Mouse (Mus musculus) brain, adult 2 months (tissue): ENCODE measurements around the gene Fignl1.

Source experiments
- DNase-seq: peaks from one replicate; pipeline ENCODE4 v3.0.0; 2011; ENCODE audit warnings: low read depth, low spot score

Fignl1 gene

DNA sequence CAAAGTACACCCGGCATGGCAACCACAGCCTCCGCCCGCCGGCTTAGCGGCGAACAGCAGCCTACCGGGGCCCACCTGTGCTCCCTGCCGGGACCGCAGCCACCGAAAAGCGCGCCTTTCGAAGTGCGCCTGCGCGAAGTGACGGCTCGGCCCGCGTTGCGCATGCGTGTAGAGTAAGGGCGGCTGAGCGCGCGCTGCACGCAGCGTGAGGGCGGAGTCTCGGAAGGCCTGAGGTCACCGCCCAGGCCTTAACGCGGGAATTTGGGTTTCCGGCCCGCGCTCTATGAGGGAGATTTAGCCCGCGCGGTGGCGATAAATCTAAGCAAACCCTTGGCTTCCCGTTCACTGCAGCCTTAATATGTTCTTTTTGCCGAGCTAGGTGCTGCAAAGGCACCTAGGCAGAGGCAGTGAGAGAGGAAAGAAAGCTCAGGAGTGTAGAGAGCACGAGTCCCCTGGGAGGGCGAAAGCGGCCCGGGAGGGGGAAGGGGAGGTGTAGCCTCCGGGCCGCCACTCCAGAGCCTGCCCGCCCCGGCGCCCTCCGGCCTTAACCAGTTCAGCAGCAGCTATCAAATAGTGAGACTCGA lies at the start of gene Fignl1:
Fignl1 (minus strand) TSS at position 143 of the 584 bp plus-strand sequence.
- peak; percentile 96 for DNase-seq

DNA sequence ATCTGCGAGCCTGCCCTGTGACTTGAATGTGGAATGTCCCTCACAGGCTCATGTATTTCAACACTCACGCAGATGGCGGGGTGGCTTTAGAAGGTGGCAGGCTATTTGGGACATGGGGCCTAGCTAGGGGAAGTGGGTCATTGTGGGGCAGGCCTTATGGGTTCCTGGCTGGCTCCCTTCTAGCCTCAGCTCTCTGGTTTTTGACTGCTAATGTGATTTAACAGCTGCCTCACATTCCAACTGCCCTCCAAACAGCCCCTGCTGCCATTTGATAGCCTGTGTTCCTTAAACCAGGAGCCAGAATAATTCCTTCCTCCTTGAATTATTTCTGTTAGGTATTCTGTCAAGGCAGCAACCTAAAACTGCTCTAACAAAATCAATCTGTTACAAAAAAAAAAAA lies 48.2 kb upstream of the Fignl1 start:
- DNase-seq: no peak

- DNase-seq: peak; percentile 34
Measured at GRCm38 (mm10) chr11:11855685-11856131, 46.9 kb upstream of the Fignl1 start.

DNA sequence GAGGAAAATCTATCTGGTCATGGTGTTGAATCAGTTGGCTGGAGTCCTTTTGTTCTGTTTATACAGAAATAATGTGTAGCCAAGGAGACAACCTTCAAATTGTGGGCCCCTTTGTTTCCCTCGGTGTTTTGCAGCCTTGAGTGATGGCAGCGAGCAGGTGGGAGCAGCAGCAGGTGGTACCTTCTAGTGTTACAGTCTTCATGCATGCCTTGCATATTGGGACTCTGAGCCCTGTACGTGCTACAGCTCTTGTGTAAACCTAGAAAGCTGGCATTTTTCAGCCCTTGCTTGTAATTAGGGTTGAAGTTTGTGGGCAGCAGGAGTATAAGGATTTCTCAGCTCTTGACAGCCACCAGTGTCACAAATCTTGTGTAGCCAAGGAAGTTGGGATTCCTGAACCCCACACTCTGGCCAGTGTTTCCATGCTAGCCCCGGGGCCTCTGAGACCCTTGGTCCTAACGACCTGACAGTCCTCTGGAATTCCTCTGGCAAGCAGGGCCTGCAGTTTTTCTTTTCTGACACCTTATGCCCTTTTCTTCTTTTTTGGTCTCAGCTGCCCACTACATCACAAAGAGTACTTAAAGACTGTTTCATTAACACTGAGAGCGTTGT lies 46.4 kb upstream of the Fignl1 start:
- DNase-seq: no peak

- DNase-seq: no peak
Measured at GRCm38 (mm10) chr11:11853731-11854461, 45.1 kb upstream of the Fignl1 start.

- no peak for DNase-seq
Measured at GRCm38 (mm10) chr11:11851957-11852505, 43.3 kb upstream of the Fignl1 start.

GRCm38 (mm10) chr11:11850476-11851267 lies 41.9 kb upstream of the Fignl1 start:
- peak; percentile 68 for DNase-seq

DNA sequence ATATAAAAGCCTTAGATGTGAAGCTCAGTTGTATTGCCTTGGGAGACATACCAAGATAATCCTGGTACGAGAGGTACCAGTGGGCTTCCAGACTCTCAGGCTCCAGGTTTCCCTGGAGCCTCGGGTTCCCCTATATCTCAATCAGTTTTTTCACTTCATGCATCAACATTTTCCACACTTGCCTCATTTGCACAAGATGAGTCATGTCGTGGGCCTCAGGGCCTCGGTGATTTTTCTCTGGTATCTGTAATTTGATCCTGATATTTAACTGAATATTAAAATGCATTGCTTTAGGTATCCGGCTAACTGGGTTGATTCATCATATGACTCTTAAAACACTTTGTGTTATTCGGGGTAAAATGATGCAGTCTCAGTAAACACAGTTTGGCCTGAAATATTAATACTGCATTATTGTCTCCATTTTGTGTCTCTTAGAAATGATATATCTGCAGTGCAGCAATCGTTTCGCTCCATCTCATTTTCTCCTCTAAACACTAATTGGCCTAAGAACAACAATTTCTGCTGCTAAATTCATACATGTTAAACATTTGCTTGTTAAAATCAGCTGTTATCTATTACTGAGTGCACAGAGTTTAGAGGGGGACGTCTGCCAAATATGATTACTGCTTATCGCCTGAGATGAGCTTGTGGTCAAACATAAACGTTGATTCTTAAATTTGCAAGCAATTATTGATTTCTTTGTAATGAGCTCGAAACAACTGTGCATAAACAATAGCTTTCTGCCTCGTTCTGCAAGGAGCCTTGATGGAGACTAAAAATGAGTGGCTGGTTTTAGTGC lies 41.0 kb upstream of the Fignl1 start:
- no peak for DNase-seq

GRCm38 (mm10) chr11:11848467-11848866 lies 39.7 kb upstream of the Fignl1 start:
- DNase-seq: no peak

DNA sequence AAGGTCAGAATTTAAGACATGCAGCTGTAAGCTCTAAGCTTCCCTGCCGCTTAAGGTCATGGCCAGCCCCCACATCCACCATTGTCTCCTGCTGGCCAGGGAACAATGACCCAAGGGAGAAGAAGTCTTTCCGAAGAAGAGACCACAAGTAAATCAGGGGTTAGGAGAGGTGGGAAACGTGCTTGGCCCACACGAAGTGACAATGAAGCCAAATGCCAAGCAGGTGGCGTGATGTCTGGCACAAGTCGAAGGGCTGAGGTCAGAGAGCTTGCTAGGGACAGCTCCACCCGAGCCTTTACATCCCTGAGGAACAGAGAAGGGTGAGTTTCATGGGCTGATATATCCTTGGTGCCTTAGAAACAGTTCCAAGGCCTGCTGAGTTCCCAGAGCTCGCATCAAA lies 36.3 kb upstream of the Fignl1 start:
- no peak for DNase-seq

DNA sequence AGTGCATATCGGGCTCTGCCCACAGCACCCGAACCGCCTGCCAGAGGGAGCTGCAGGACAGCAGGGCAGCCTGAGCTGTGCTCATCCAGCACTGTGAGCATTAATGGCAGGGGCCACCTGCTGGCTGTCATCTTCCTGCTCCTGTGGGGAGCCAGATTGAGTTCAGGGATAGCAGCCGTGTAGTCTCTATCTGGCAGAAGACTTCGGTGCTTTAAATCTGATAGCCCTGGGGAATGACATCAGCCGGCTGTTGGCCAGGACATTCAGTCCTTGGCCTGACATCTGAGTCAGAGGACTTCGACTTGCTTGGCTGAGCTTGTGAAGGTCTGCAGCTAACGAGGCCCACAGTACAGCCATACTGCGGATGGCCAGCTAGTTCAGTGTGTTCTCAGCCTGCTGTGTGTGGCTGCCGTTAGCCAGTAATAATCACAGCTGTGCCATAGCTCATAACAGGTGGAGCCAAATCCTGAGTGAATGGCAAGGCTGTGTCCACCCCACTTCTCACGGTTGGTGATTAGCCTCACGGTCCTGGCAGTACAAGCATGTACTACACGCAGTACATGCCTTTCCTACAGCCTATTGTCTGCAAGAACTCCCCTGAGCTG lies 35.7 kb upstream of the Fignl1 start:
- peak; percentile 75 for DNase-seq

DNA sequence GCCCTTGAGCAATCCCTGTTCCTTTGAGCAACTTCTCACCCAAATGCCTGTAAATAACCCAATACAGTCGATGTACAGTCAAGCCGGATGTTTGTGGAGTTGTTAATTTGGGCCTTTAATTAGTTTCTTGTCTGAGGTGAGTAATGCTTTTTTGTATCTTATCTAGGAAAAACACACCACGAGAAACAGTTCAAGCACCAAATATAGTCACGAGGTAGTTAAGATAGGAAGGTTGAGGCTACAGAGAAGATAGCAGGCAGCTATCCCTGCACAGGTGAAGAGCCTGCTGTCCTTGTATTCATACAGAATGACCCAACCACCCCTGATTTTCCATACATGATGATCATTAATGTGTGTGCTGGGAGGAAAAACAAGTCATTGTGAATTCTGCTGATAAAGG lies 32.8 kb upstream of the Fignl1 start:
- no peak for DNase-seq

GRCm38 (mm10) chr11:11840746-11841145 lies 32.0 kb upstream of the Fignl1 start:
- no peak for DNase-seq

- DNase-seq: no peak
Measured at GRCm38 (mm10) chr11:11839874-11840273, 31.1 kb upstream of the Fignl1 start.

GRCm38 (mm10) chr11:11837384-11837783 lies 28.6 kb upstream of the Fignl1 start:
- no peak for DNase-seq

- no peak for DNase-seq
Measured at GRCm38 (mm10) chr11:11836713-11837370, 28.1 kb upstream of the Fignl1 start.

- no peak for DNase-seq
Measured at GRCm38 (mm10) chr11:11836262-11836661, 27.5 kb upstream of the Fignl1 start.

- no peak for DNase-seq
Measured at GRCm38 (mm10) chr11:11835791-11836190, 27.0 kb upstream of the Fignl1 start.

GRCm38 (mm10) chr11:11835361-11835760 lies 26.6 kb upstream of the Fignl1 start:
- no peak for DNase-seq

- DNase-seq: no peak
Measured at GRCm38 (mm10) chr11:11833100-11833499, 24.3 kb upstream of the Fignl1 start.
